Mouse (Mus musculus) heart, embryonic 15.5 days (tissue): ENCODE data around the gene Trmt61a. TPM values are rescaled to one million over a fixed set of nuclear protein-coding genes. Genes with fewer than 3 reads are reported as not detected.
A peak's percentile ranks its signal among the peaks of the same experiment; 100 is the strongest.

Source experiments
- ATAC-seq: fragments of 200-750 bp; cut with Nextera tagmentation; replicated peaks from 2 replicates; pipeline ENCODE4 v1.8.0; 2017; ENCODE audit warnings: low read depth, moderate TSS enrichment; ENCODE audit not compliant: insufficient number of reproducible peaks, insufficient read depth, low FRiP score
- H3K27ac ChIP-seq: fragments of 300-500 bp; sonication (generic); 2 replicates; pipeline ENCODE4 v1.5.1; 2015; ENCODE audit warnings: mild to moderate bottlenecking, inconsistent platforms
- H3K27me3 ChIP-seq: fragments of 300-500 bp; sonication (generic); 2 replicates; pipeline ENCODE4 v1.6.1; 2015; ENCODE audit warnings: inconsistent platforms
- H3K36me3 ChIP-seq: fragments of 300-500 bp; sonication (generic); 2 replicates; pipeline ENCODE4 v1.6.1; 2015; ENCODE audit warnings: mild to moderate bottlenecking, inconsistent platforms
- H3K4me1 ChIP-seq: fragments of 300-500 bp; sonication (generic); replicated peaks from 2 replicates; pipeline ENCODE4 v1.6.1; 2015; ENCODE audit warnings: inconsistent platforms
- H3K4me2 ChIP-seq: fragments of 300-500 bp; sonication (generic); 2 replicates; pipeline ENCODE4 v1.6.1; 2015; ENCODE audit warnings: inconsistent platforms, mild to moderate bottlenecking, moderate library complexity
- H3K4me3 ChIP-seq: fragments of 300-500 bp; sonication (generic); 2 replicates; pipeline ENCODE4 v1.5.1; 2015; ENCODE audit warnings: mild to moderate bottlenecking, inconsistent platforms
- H3K9ac ChIP-seq: fragments of 300-500 bp; sonication (generic); 2 replicates; pipeline ENCODE4 v1.6.1; 2015; ENCODE audit warnings: mild to moderate bottlenecking, inconsistent platforms
- H3K9me3 ChIP-seq: fragments of 300-500 bp; sonication (generic); replicated peaks from 2 replicates; pipeline ENCODE4 v1.6.1; 2016; ENCODE audit warnings: inconsistent platforms
- WGBS: fragments of 180-500 bp; shearing (Covaris S2); methylation state at CpG from one replicate; pipeline ENCODE4 v1.1.7; 2015; ENCODE audit warnings: mixed read lengths; 5-methylcytosine and 5-hydroxymethylcytosine counted together
- polyA plus RNA-seq: library from polyadenylated mRNA; unstranded; fragments of >200 nt; fragmentation: Nextera tagmentation; extraction: Ambion mirVana; gene quantifications from 2 replicates; pipeline ENCODE4 v1.2.1, GENCODE M21; 2015

Trmt61a gene
- polyA plus RNA-seq, 1 experiment from 2014 or later, result 6.1 TPM

GRCm38 (mm10) chr12:111687350-111688068, 9.6 kb downstream of the Trmt61a start:
- Histone ChIP-seq H3K9me3 (no peaks in the 10 kb centered on the region), H3K4me1 (peaks cover 61% of the 10 kb centered on the region), H3K27ac (peak overlapping the region; percentile 98), H3K4me3 (no peak overlapping the region), H3K36me3 (no peaks in the 10 kb centered on the region; the same call in 1 of the 2 replicates), H3K27me3 (no peaks in the 10 kb centered on the region), H3K4me2 (peak overlapping the region; percentile 39), H3K9ac (0 out of 2 replicates have a peak overlapping the region, but pooled peaks have one; percentile 37)
- WGBS, result 11% methylated on average over 14 of the region's 14 CpGs
- peak; percentile 89 for ATAC-seq

- H3K27ac ChIP-seq, result peak overlapping the region; percentile 98
- H3K9ac ChIP-seq, result no peak overlapping the region
- no peak for ATAC-seq
- peaks cover 60% of the 10 kb centered on the region for H3K4me1 ChIP-seq
- H3K4me3 ChIP-seq, result no peak overlapping the region
- no peaks in the 10 kb centered on the region; the same call in 1 of the 2 replicates for H3K36me3 ChIP-seq
- no peaks in the 10 kb centered on the region for H3K9me3 ChIP-seq
- no peaks in the 10 kb centered on the region for H3K27me3 ChIP-seq
- WGBS, result 17% methylated on average over 2 of the region's 2 CpGs
- peak overlapping the region; percentile 39 for H3K4me2 ChIP-seq
These were observed 10.1 kb downstream of the Trmt61a start for GRCm38 (mm10) chr12:111688069-111688428.

GRCm38 (mm10) chr12:111689426-111689825, 11.5 kb downstream of the Trmt61a start:
- WGBS, result 52% methylated on average over 11 of the region's 11 CpGs
- H3K36me3 ChIP-seq, result no peaks in the 10 kb centered on the region
- H3K27ac ChIP-seq, result no peak overlapping the region
- no peaks in the 10 kb centered on the region for H3K27me3 ChIP-seq
- no peaks in the 10 kb centered on the region for H3K9me3 ChIP-seq
- no peak for ATAC-seq
- H3K4me3 ChIP-seq, result no peak overlapping the region
- no peak overlapping the region for H3K9ac ChIP-seq
- peaks cover 66% of the 10 kb centered on the region for H3K4me1 ChIP-seq
- no peak overlapping the region for H3K4me2 ChIP-seq

DNA sequence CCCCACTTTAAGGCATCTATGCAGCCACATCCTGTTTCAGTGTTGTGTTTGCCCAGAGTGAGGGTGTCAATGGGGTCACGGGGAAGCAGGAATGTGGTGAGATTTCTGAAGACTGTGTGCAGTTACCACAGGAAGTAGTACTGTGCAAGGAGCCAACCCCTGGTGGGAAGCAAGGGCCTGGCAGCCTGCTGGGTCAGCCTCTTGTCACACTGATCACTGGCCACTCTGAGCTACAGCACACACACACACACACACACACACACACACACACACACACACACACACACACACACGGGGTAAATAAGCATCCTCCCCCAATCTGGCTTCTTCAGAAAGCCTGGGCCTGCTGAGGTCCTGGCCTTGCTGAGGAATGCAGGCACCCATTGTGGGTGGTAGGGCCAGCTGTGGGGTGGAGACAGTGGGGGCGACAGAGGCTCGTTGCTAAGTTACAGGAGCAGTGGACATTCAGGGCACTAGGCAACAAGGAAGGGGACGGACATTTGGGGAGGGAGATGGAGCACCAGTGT, 13.5 kb downstream of the Trmt61a start:
- Histone ChIP-seq H3K9me3 (no peaks in the 10 kb centered on the region), H3K9ac (no peak overlapping the region), H3K4me2 (no peak overlapping the region), H3K27ac (0 out of 2 replicates have a peak overlapping the region, but pooled peaks have one; percentile 40), H3K36me3 (no peaks in the 10 kb centered on the region), H3K4me3 (no peak overlapping the region), H3K27me3 (no peaks in the 10 kb centered on the region), H3K4me1 (peaks cover 74% of the 10 kb centered on the region)
- no peak for ATAC-seq
- 28% methylated on average over 5 of the region's 5 CpGs for WGBS

DNA sequence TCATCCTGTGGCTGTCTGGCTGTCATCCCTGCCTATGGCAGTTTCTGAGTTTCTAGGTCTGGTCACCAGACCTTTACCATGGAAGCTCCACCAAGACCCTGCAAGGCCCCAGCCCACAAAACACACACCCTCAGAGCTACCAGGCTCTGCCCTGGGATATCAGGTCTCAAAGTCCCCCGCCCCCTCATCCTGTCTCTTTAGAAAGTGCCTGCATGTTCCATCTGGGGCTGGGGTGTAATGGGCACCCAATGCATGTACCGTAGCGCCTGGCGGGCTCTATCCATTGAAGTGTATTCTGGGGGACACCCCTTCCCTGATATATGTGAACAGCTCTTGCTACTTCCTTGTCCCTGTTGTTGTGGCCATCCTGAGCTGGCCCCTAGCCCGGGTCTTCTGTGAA, 15.0 kb downstream of the Trmt61a start:
- Histone ChIP-seq H3K4me2 (no peak overlapping the region), H3K36me3 (no peaks in the 10 kb centered on the region), H3K9me3 (no peaks in the 10 kb centered on the region), H3K4me3 (no peak overlapping the region), H3K9ac (no peak overlapping the region), H3K4me1 (peaks cover 59% of the 10 kb centered on the region), H3K27ac (no peak overlapping the region), H3K27me3 (no peaks in the 10 kb centered on the region)
- 90% methylated on average over 5 of the region's 5 CpGs for WGBS
- no peak for ATAC-seq

DNA sequence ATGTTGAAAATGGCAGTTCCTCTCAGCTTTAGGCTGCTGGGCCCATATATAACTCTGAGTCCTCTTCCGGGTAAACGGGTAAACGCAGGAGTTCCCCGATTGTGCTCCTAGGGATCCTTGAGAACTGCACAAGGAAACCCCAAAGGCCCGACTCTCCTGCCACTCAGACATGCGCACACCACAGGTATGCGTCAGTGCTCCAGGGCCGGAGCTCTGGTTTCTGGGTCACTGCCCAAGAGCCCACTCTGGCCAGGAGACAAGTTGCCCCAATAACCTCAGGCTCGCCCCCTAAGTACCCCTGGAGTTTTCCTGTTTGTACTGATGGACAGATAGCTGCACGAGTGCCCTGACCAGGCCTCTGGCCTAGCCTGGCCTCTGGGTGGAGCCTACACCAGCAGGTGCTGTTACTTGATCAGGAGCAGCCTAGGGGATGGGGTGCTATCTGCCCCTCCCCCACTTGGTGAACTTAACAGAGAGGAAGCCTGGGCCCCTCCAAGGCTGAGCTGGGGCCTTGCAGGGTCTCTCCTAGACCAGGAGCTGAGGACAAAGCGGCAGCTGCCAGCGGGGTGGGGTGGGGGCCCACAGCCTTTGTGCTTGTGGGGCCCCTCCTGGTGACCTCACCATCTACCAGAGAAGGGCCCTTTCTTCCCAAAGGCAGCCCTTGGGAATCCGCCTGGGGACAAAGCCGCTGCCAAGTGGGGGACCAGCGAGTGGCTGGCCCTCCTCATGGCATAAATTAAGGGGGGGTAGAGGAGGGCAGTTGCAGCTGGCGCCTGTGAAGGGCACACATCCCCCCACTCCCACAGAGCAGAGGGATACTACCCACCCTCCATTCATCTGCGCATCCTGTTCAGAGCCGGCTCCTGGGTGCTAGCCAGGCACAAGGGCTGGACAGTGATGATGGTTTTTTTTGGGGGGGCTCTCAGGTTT, 15.7 kb downstream of the Trmt61a start:
- H3K9ac ChIP-seq, result no peak overlapping the region
- 57% methylated on average over 18 of the region's 18 CpGs for WGBS
- no peak for ATAC-seq
- no peak overlapping the region for H3K4me3 ChIP-seq
- no peak overlapping the region for H3K4me2 ChIP-seq
- H3K36me3 ChIP-seq, result no peaks in the 10 kb centered on the region
- H3K9me3 ChIP-seq, result no peaks in the 10 kb centered on the region
- H3K4me1 ChIP-seq, result peaks cover 56% of the 10 kb centered on the region
- peak overlapping the region; percentile 50 for H3K27ac ChIP-seq
- H3K27me3 ChIP-seq, result no peaks in the 10 kb centered on the region

DNA sequence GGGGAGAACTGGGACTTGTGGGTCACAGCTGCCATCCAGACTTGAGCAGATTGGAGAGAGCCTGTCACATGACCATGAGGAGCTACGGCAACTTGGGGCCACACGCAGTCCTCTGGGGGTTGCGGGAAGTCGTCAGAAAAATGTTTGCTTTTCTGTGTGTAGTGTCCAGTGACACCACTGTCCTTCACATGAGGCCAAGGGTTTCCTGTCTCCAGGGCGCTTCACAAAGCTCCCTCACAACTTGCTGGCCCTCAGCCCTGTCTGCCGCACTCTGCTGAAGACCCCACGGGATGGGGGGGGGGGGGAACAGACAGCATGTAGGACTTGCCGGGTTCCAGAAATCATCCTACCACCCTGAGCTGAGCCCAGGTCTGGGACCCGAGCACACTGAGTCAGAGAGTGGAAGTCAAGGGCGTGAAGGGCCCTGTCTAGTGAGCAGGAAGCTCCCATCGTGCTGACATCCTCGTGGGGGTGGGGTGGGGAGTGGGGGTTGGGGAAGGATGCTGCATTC, 16.4 kb downstream of the Trmt61a start:
- Histone ChIP-seq H3K4me1 (peaks cover 52% of the 10 kb centered on the region), H3K4me2 (no peak overlapping the region), H3K36me3 (no peaks in the 10 kb centered on the region), H3K27ac (peak overlapping the region; percentile 50), H3K27me3 (no peaks in the 10 kb centered on the region), H3K9ac (no peak overlapping the region), H3K4me3 (no peak overlapping the region), H3K9me3 (no peaks in the 10 kb centered on the region)
- 23% methylated on average over 12 of the region's 12 CpGs for WGBS
- peak; percentile 24; the same call in 1 of the 2 replicates for ATAC-seq

- WGBS, result 63% methylated on average over 13 of the region's 13 CpGs
- Histone ChIP-seq H3K27me3 (no peaks in the 10 kb centered on the region), H3K27ac (peak overlapping the region; percentile 50), H3K9me3 (no peaks in the 10 kb centered on the region), H3K4me2 (no peak overlapping the region), H3K36me3 (no peaks in the 10 kb centered on the region), H3K4me1 (peaks cover 46% of the 10 kb centered on the region), H3K9ac (peak overlapping the region; percentile 17; the same call in 1 of the 2 replicates), H3K4me3 (no peak overlapping the region)
- ATAC-seq, result no peak
These were observed 17.2 kb downstream of the Trmt61a start for GRCm38 (mm10) chr12:111694880-111695804.

DNA sequence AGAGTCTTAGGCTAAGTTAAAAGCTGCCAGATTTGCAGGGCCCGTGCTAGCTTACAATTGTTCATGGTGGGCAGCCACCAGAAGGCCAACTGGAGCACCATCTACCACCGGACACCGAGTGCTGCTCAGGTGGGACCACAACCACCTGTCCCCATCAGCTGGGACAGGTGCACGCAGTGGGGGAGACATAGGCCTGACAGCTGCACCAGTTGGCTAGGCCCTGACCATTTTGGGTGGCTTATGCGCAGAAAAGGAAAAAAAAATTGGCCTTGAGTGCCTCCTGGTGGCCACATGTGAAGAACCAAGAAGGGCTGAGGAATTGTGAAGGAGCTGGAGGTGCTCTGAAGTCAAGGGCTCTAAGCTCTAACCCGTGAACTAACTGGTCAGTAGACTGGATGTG, 18.3 kb downstream of the Trmt61a start:
- Histone ChIP-seq H3K27ac (no peak overlapping the region), H3K9me3 (no peaks in the 10 kb centered on the region), H3K4me1 (peaks cover 38% of the 10 kb centered on the region), H3K9ac (no peak overlapping the region), H3K4me2 (no peak overlapping the region), H3K36me3 (no peaks in the 10 kb centered on the region), H3K27me3 (no peaks in the 10 kb centered on the region), H3K4me3 (no peak overlapping the region)
- ATAC-seq, result peak; percentile 4
- WGBS, result 29% methylated on average over 6 of the region's 6 CpGs

DNA sequence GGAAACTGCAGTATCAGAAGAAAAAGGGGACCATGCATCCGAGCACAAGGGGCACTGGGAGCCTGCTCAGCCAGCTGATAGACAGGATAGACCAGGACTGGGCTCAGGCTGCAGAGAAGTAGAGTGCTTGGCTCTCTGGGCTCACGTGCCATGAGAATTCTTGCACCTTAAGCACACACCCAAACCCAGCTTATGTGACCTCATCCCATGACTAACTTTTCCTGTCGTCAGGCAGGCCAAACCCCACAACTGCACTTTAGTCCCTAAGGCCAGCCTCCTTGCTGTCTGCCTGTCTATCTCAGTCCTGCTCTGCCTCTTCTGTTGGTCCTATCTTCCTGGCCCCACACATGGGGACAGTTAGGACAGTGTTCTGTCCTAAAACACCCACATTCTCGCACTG, 19.8 kb downstream of the Trmt61a start:
- Histone ChIP-seq H3K4me1 (peaks cover 29% of the 10 kb centered on the region), H3K9ac (no peak overlapping the region), H3K27ac (no peak overlapping the region), H3K27me3 (no peaks in the 10 kb centered on the region), H3K4me3 (no peak overlapping the region), H3K4me2 (no peak overlapping the region), H3K9me3 (no peaks in the 10 kb centered on the region), H3K36me3 (no peaks in the 10 kb centered on the region)
- 48% methylated on average over 4 of the region's 4 CpGs for WGBS
- no peak for ATAC-seq
